Comparison of ENCODE assay signal across 16 mouse cellular contexts in genomic region chr12:52688712-52689111, GRCm38 (mm10).
"Had no signal": no experiment of that assay in that cellular context is flagged by ENCODE, and none has a peak within 500 bp of the region (broad histone marks: within the 10 kb centered on the region; RNA-seq: fewer than 3 reads in every experiment).

No protein-coding gene starts in this region.

- H3K4me2 ChIP-seq: neural tube, embryonic 13.5 days; neural tube, embryonic 15.5 days; stomach, embryonic 15.5 days had no signal

- DNase-seq: retina, postnatal 1 day; right cerebral cortex, adult 18-20 months; right cerebral cortex, postnatal 14 days; right cerebral cortex, postnatal 25 days; right cerebral cortex, postnatal 4 days; spleen, adult 18-20 months; thymus, adult 18-20 months; thymus, adult 2 months; thymus, postnatal 14 days; thymus, postnatal 25 days; thymus, postnatal 36 days; thymus, postnatal 4 days had no signal

- H3K4me1 ChIP-seq: neural tube, embryonic 15.5 days; stomach, embryonic 15.5 days had no signal

- H3K9ac ChIP-seq: neural tube, embryonic 13.5 days; neural tube, embryonic 15.5 days; stomach, embryonic 15.5 days had no signal

- H3K9me3 ChIP-seq: neural tube, embryonic 13.5 days; neural tube, embryonic 15.5 days; stomach, embryonic 15.5 days had no signal

- H3K36me3 ChIP-seq: neural tube, embryonic 13.5 days; neural tube, embryonic 15.5 days; stomach, embryonic 15.5 days had no signal

- H3K27ac ChIP-seq: neural tube, embryonic 13.5 days; neural tube, embryonic 15.5 days; stomach, embryonic 15.5 days; stomach, postnatal 0 days had no signal

- H3K4me3 ChIP-seq: neural tube, embryonic 13.5 days; neural tube, embryonic 15.5 days; stomach, embryonic 15.5 days had no signal

- H3K27me3 ChIP-seq: neural tube, embryonic 13.5 days; neural tube, embryonic 15.5 days; stomach, embryonic 15.5 days had no signal
